Mouse (Mus musculus): ENCODE data around the gene Nol3. TPM values are rescaled to one million over a fixed set of nuclear protein-coding genes. Genes with fewer than 3 reads are reported as not detected.

The Nol3 gene
- total RNA-seq, 2 experiments from 2014 or later, result 9.9 to 11.0 TPM

DNA sequence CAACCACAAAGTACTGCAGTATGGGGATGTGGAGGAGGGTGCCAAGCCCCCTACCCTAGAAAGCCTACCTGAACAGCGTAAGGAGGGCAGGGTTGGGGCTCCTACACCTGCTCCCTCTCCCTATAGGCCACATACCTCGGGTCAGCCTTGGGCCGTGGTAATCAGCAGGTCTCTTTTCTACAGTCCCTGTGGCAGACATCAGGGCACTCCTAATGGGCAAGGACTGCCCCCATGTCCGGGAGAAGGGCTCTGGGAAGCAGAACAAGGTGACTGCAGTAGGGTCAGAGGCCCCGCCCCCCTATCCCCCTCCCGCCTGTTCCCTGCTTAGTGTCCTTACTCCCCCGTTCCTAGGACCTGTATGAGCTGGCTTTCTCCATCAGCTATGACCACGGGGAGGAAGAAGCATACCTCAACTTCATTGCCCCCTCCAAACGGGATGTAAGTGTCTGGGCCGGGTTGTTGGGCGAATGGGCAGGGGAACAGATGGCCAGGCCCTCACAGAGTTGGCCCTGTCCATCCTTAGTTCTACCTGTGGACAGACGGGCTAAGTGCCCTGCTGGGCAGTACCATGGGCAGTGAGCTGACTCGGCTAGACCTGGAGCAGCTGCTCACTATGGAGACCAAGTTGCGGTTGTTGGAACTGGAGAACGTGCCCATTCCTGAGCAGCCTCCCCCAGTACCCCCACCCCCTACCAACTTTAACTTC, 33.4 kb downstream of the Nol3 start:
- DNase-seq, result no peak

DNA sequence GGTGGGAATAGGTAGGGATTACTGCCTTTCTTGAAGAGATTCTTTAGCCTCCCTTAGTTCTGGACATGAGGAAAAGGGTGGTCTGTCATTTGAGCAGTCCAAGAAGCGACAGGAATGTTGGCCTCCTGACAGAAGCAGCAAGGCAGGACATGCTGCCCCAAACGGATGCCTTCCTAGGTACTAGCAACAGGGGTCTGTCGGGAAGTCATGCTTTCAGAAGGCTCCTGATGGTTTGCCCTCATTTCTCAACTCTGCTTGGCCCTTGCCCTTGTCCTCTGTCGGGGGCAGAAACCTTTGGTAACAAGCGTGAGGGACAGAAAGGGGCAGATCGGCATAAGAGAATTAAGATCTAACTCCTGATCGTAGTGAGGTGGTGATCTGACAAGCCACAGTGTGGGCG, 34.2 kb downstream of the Nol3 start:
- no peak for DNase-seq

DNA sequence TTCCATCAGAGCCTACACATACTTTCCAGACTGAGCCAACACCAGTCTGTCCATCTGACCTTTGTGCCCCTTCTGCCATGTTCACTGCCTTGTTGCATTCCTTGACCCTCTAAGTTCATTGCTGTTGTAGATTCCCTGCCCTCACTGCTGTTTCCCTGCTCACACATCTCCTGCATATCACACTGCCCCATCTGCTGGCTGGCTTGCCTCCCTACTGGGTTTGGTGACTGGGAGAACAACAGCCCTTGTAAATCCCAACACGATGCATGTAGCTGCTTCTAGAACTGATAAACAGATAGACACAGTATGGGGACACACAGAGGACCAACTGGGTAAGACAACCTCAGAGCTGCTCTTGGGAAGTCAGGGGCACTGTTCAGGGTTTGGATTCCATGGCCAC, 35.8 kb downstream of the Nol3 start:
- no peak for DNase-seq

GRCm38 (mm10) chr8:105312891-105313481, 37.0 kb downstream of the Nol3 start:
- no peak for DNase-seq

DNA sequence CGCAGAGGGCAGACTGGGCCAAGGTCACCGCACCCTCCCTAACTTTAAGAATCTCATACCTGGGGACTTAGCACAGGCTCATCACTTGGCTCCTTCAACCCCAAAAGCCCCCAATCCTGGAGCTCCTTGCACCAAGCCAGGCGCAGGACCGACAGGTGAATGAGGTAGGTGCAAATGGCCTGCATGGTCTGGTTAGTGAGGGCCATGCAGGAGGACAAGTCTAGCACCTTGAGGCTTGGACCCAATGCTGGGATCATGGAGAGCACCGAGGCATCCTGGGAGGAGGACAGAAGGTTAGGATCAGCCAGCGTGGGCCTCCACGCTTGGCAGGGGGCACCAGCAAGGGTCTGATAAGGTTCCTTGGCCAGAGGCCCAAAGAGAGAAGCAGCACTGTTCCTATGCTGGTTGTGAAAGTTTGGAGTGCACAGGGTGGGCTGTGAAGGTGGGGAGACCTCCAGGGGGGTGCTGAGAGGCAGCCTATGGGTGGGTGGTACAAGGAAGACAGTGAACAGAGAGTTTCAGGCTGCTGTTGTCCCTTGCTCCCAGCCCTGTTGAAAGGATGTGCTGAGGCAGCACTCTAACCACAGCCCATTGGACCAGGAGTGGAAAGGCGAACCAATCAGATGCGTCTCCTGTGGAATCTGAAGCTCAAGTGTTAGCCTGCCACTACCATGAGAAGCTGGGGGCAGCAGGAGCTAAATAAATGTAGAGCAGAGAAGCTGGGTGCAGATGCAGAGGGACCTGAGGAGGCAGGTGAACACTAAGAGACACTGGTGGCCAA, 37.9 kb downstream of the Nol3 start:
- no peak for DNase-seq

DNA sequence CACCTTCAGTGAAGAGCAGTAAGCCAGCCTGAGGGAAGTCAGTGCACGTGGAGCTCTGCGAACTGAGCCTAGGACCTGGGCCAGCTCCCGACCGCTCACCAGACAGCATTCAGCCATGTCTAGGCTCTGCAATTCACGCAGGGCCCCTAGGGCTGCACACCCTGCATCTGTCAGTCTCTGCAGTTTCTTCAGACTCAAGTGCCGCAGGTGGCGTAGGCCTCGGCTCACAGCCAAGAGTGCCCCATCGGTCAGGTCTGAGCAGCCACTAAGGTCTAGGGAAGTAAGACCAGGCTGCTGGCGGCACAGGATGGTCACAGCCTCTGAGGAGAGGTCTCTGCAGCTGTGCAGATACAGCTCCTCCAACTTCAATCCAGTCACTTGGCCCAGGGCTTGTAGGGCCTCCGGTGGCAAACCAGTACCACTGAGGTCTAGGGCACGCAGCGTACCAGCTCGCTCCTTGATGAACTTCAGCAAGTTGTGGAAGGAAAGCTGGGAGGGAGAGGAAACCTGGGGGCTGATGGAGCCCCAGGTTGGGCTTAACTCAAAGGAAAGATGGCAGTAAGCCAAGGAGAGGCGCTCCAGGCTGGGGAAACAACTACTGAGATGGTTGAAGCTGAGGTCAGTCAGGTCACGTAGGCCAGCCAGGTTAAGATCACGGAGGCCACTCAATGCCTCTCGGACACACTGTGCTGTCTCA, 39.3 kb downstream of the Nol3 start:
- no peak for DNase-seq

- DNase-seq, result no peak
Observed at GRCm38 (mm10) chr8:105317941-105318340, 42.0 kb downstream of the Nol3 start.

DNA sequence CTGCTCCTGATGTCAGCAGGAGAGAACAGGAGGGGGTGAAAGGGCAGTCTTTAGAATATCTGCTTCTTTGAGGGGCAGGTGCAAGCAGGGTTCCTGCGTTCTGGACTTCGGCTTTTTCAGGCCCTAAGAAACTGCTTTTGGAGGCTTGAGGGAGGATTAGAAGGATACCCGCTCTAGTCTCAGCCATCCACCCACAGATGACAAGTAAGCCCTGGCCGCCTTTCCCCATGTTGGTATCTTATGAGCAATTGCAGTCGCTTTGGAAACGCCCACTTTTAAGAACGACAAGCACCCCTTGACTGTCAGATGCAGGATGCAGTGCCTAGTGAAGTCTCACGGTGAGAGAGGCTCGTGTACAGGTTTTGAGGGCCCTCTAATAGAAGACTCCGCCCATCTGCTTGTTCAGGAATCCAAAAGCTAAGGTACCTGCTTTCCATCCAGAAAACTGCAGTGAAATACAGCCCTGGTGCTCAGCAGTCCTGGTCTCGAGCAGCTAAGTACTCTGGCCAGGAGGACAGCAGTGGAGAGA, 42.8 kb downstream of the Nol3 start:
- DNase-seq, result no peak

- no peak for DNase-seq
Observed at GRCm38 (mm10) chr8:105323183-105323582, 47.2 kb downstream of the Nol3 start.

DNA sequence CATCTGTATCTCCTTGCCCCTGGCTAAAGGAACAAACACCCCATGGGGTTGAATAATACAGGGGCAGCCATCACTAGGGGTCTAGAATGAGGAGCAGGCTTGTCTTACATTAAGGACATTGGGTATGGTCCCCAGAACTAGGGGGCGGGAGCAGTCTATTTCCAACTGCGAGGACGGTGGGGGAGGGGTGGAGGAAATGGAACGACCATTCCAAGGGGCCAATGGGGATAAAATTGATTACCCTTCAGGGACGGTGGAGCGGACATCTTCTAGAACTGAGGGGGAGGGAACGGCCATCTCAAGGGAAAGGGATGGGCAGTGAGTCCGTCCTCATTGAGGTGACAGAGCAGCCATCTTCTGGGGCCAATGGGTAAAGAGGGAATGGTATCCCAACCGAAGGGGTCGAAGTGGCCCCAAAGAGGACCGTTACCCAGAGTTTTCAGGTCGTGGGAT, 49.7 kb downstream of the Nol3 start:
- DNase-seq, result no peak

- peak; percentile 98 for DNase-seq
Observed at GRCm38 (mm10) chr8:105326141-105326672, 50.3 kb downstream of the Nol3 start, which contains the start of the genes Lrrc29 and Tmem208. Gene Lrrc29 (minus strand): TSS chr8:105326278. Gene Tmem208 (plus strand): TSS chr8:105326354.

GRCm38 (mm10) chr8:105326968-105327367, 51.0 kb downstream of the Nol3 start:
- DNase-seq, result no peak

- DNase-seq, result no peak
Observed at GRCm38 (mm10) chr8:105330325-105330724, 54.4 kb downstream of the Nol3 start.

DNA sequence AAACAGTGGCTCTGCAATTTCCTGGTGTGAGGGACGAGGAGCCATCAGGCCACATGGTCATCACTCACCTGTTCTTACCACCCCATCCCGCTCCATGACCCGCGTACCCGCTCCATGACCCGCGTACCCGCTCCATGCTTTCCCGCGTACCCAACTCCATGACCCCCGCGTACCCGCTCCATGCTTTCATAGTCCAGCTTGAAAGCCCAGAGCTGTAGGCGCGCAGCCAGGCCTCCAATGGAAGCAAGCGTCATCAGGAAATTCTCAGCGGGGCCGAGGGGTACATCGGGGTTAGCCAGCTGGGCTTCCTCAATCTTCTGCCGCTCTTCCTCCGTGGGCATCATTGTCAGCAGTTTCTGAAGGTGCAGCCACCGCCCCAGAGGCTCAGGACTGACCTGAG, 55.5 kb downstream of the Nol3 start:
- no peak for DNase-seq

Small RNA genes within 50 kb of the gene (microRNA-seq; reads per million reads assigned to microRNA genes)
- gene Gm27320 (0 reads per million in 2 experiments), gene Mir328 (1,168 to 1,370 reads per million in 2 experiments)

Other genes starting within 250 kb of the Nol3 start
- not detected for gene Ces3a, start 227.5 kb upstream of the Nol3 start, total RNA-seq (2021)
- gene Ces3b, start 192.4 kb upstream of the Nol3 start, total RNA-seq (2021), result not detected
- not detected for gene Ces4a, start 144.3 kb upstream of the Nol3 start, total RNA-seq (2021)
- gene Cbfb, start 105.5 kb upstream of the Nol3 start, total RNA-seq (2021), result 10 to 100 TPM; 44.7 to 46.9 TPM
- gene D230025D16Rik, start 51.0 kb upstream of the Nol3 start, total RNA-seq (2021), result 10 to 100 TPM; 14.3 to 16.7 TPM
- gene B3gnt9, start 21.0 kb upstream of the Nol3 start, total RNA-seq (2021), result 1 to 10 TPM; 9.0 TPM
- 10 to 100 TPM in 1 of 2 experiments, 1 to 10 TPM in 1; 9.4 to 10.1 TPM for gene Tradd, start 11.5 kb upstream of the Nol3 start, total RNA-seq (2021)
- 1 to 10 TPM; 3.7 TPM for gene Fbxl8, start 11.5 kb upstream of the Nol3 start, total RNA-seq (2021)
- gene Hsf4, start 6.3 kb upstream of the Nol3 start, total RNA-seq (2021), result 1 to 10 TPM in 1 of 2 experiments, under 1 TPM in 1; 0.81 to 1.5 TPM
- 1 to 10 TPM; 6.0 to 7.5 TPM for gene 4931428F04Rik, start 13.7 kb downstream of the Nol3 start, total RNA-seq (2021)
- gene Exoc3l, start 20.0 kb downstream of the Nol3 start, total RNA-seq (2021), result 10 to 100 TPM; 11.2 to 15.6 TPM
- gene E2f4, start 21.5 kb downstream of the Nol3 start, total RNA-seq (2021), result 10 to 100 TPM; 29.5 to 32.4 TPM
- gene Elmo3, start 29.5 kb downstream of the Nol3 start, total RNA-seq (2021), result 1 to 10 TPM; 1.5 to 2.1 TPM
- gene Lrrc29, start 50.1 kb downstream of the Nol3 start, total RNA-seq (2021), result 1 to 10 TPM; 2.5 to 2.7 TPM
- gene Tmem208, start 50.2 kb downstream of the Nol3 start, total RNA-seq (2021), result 10 to 100 TPM; 29.8 to 32.3 TPM
- gene Fhod1, start 71.8 kb downstream of the Nol3 start, total RNA-seq (2021), result 10 to 100 TPM in 1 of 2 experiments, 1 to 10 TPM in 1; 9.0 to 10.4 TPM
- 1 to 10 TPM; 3.3 to 3.5 TPM for gene Slc9a5, start 72.7 kb downstream of the Nol3 start, total RNA-seq (2021)
- gene Plekhg4, start 97.1 kb downstream of the Nol3 start, total RNA-seq (2021), result under 1 TPM in 1 of 2 experiments, not detected in 1; 0.17 TPM
- not detected for gene Kctd19, start 137.4 kb downstream of the Nol3 start, total RNA-seq (2021)
- gene Lrrc36, start 137.4 kb downstream of the Nol3 start, total RNA-seq (2021), result under 1 TPM; 0.50 to 0.93 TPM
- 10 to 100 TPM; 44.4 to 46.1 TPM for gene Tppp3, start 195.4 kb downstream of the Nol3 start, total RNA-seq (2021)
- 10 to 100 TPM; 14.6 to 15.9 TPM for gene Zdhhc1, start 220.8 kb downstream of the Nol3 start, total RNA-seq (2021)
- under 1 TPM; 0.43 to 0.52 TPM for gene Hsd11b2, start 242.6 kb downstream of the Nol3 start, total RNA-seq (2021)

Data from heart, postnatal 4 days (tissue).